Mouse (Mus musculus) hindbrain, embryonic 14.5 days (tissue): Measurements from ENCODE around the gene Rnf111. TPM values are rescaled to one million over a fixed set of nuclear protein-coding genes. Genes with fewer than 3 reads are reported as not detected.

ENCODE experiments used
- ATAC-seq: fragments of 200-750 bp; cut with Nextera tagmentation; 2 replicates; pipeline ENCODE4 v1.8.0; 2017; ENCODE audit warnings: moderate number of reproducible peaks, mild to moderate bottlenecking, moderate TSS enrichment, moderate library complexity; ENCODE audit not compliant: low FRiP score
- DNase-seq: peaks from one replicate; pipeline ENCODE4 v3.0.0-alpha.2; 2015; ENCODE audit warnings: low spot score
- H3K27ac ChIP-seq: fragments of 300-500 bp; sonication (generic); 2 replicates; pipeline ENCODE4 v1.5.1; 2014; ENCODE audit warnings: mild to moderate bottlenecking, moderate library complexity
- H3K27me3 ChIP-seq: fragments of 300-500 bp; sonication (generic); 2 replicates; pipeline ENCODE4 v1.6.1; 2014; ENCODE audit warnings: mild to moderate bottlenecking, low read length, mixed read lengths; ENCODE audit not compliant: control insufficient read depth, insufficient read depth
- H3K36me3 ChIP-seq: fragments of 300-500 bp; sonication (generic); replicated peaks from 2 replicates; pipeline ENCODE4 v1.6.1; 2014; ENCODE audit not compliant: control insufficient read depth, insufficient read depth
- H3K4me1 ChIP-seq: fragments of 300-500 bp; sonication (generic); replicated peaks from 2 replicates; pipeline ENCODE4 v1.6.1; 2014; ENCODE audit warnings: antibody characterized with exemption, low read length, mixed read lengths; ENCODE audit not compliant: control insufficient read depth, insufficient read depth
- H3K4me2 ChIP-seq: fragments of 300-500 bp; sonication (generic); replicated peaks from 2 replicates; pipeline ENCODE4 v1.6.1; 2014; ENCODE audit warnings: mild to moderate bottlenecking, moderate library complexity
- H3K4me3 ChIP-seq: fragments of 300-500 bp; sonication (generic); replicated peaks from 2 replicates; pipeline ENCODE4 v1.5.1; 2014; ENCODE audit warnings: mild to moderate bottlenecking, low read length
- H3K9ac ChIP-seq: fragments of 300-500 bp; sonication (generic); 2 replicates; pipeline ENCODE4 v1.6.1; 2014
- H3K9me3 ChIP-seq: fragments of 300-500 bp; sonication (generic); 2 replicates; pipeline ENCODE4 v1.6.1; 2016; ENCODE audit warnings: low read length; ENCODE audit not compliant: control insufficient read depth
- WGBS: fragments of 180-500 bp; shearing (Covaris S2); extraction: QIAGEN DNeasy Blood & Tissue Kit; methylation state at CpG from one replicate; pipeline ENCODE4 v1.1.7; 2014; 5-methylcytosine and 5-hydroxymethylcytosine counted together
- polyA plus RNA-seq: library from polyadenylated mRNA; unstranded; fragments of >200 nt; fragmentation: Nextera tagmentation; extraction: Ambion mirVana; gene quantifications from 2 replicates; pipeline ENCODE4 v1.2.1, GENCODE M21; 2014

Gene Rnf111
- polyA plus RNA-seq, 1 experiment from 2014 or later, result 31.8 TPM

GRCm38 (mm10) chr9:70503015-70503603 is 416 bp downstream of the Rnf111 start:
- peak overlapping the region; percentile 61 for H3K4me2 ChIP-seq
- H3K4me1 ChIP-seq, result peaks cover 11% of the 10 kb centered on the region
- DNase-seq (peak; percentile 40), ATAC-seq (peak; percentile 93)
- peak overlapping the region; percentile 95 for H3K4me3 ChIP-seq
- no peaks in the 10 kb centered on the region for H3K9me3 ChIP-seq
- peaks cover 4% of the 10 kb centered on the region; the same call in 1 of the 2 replicates for H3K36me3 ChIP-seq
- peak overlapping the region; percentile 91 for H3K9ac ChIP-seq
- no peaks in the 10 kb centered on the region for H3K27me3 ChIP-seq
- under 1% methylated on average over 47 of the region's 70 CpGs for WGBS
- H3K27ac ChIP-seq, result peak overlapping the region; percentile 98

- WGBS, result 38% methylated on average over 10 of the region's 10 CpGs
- H3K4me3 ChIP-seq, result peak overlapping the region; percentile 95
- H3K4me2 ChIP-seq, result peak overlapping the region; percentile 61
- peaks cover 11% of the 10 kb centered on the region for H3K4me1 ChIP-seq
- no peak for ATAC-seq
- no peaks in the 10 kb centered on the region for H3K27me3 ChIP-seq
- peak overlapping the region; percentile 98 for H3K27ac ChIP-seq
- H3K36me3 ChIP-seq, result peaks cover 6% of the 10 kb centered on the region; the same call in 1 of the 2 replicates
- peak overlapping the region; percentile 91 for H3K9ac ChIP-seq
- no peaks in the 10 kb centered on the region for H3K9me3 ChIP-seq
- no peak for DNase-seq
Measured at GRCm38 (mm10) chr9:70502284-70503014, 1.1 kb downstream of the Rnf111 start.

GRCm38 (mm10) chr9:70496990-70497389 is 6.5 kb downstream of the Rnf111 start:
- no peak overlapping the region for H3K4me2 ChIP-seq
- no peaks in the 10 kb centered on the region for H3K27me3 ChIP-seq
- no peaks in the 10 kb centered on the region for H3K9me3 ChIP-seq
- ATAC-seq (no peak), DNase-seq (no peak)
- no peak overlapping the region for H3K9ac ChIP-seq
- H3K27ac ChIP-seq, result no peak overlapping the region
- H3K4me1 ChIP-seq, result peaks cover 4% of the 10 kb centered on the region
- H3K4me3 ChIP-seq, result no peak overlapping the region
- H3K36me3 ChIP-seq, result peaks cover 16% of the 10 kb centered on the region

GRCm38 (mm10) chr9:70493038-70493437 is 10.5 kb downstream of the Rnf111 start:
- Histone ChIP-seq H3K4me2 (no peak overlapping the region), H3K27me3 (no peaks in the 10 kb centered on the region), H3K9ac (no peak overlapping the region), H3K4me1 (no peaks in the 10 kb centered on the region), H3K36me3 (peaks cover 17% of the 10 kb centered on the region), H3K27ac (no peak overlapping the region), H3K4me3 (no peak overlapping the region), H3K9me3 (no peaks in the 10 kb centered on the region)
- WGBS, result 96% methylated on average over 2 of the region's 2 CpGs
- ATAC-seq (no peak), DNase-seq (no peak)

- no peak for DNase-seq
- Histone ChIP-seq H3K36me3 (peaks cover 15% of the 10 kb centered on the region), H3K9ac (no peak overlapping the region), H3K27ac (no peak overlapping the region), H3K9me3 (no peaks in the 10 kb centered on the region), H3K27me3 (no peaks in the 10 kb centered on the region), H3K4me2 (no peak overlapping the region), H3K4me3 (no peak overlapping the region), H3K4me1 (no peaks in the 10 kb centered on the region)
- no peak for ATAC-seq
- WGBS, result 91% methylated on average over 1 of the region's 1 CpGs
Measured at GRCm38 (mm10) chr9:70491176-70491575, 12.3 kb downstream of the Rnf111 start.

- Histone ChIP-seq H3K27ac (no peak overlapping the region), H3K27me3 (no peaks in the 10 kb centered on the region), H3K4me3 (no peak overlapping the region), H3K4me1 (no peaks in the 10 kb centered on the region), H3K4me2 (no peak overlapping the region), H3K9ac (no peak overlapping the region), H3K9me3 (no peaks in the 10 kb centered on the region), H3K36me3 (peaks cover 10% of the 10 kb centered on the region)
- 63% methylated on average over 2 of the region's 2 CpGs for WGBS
- DNase-seq (no peak), ATAC-seq (no peak)
Measured at GRCm38 (mm10) chr9:70487401-70487800, 16.1 kb downstream of the Rnf111 start.

GRCm38 (mm10) chr9:70485840-70486239 is 17.7 kb downstream of the Rnf111 start:
- H3K27me3 ChIP-seq, result no peaks in the 10 kb centered on the region
- H3K9ac ChIP-seq, result no peak overlapping the region
- no peak overlapping the region for H3K4me2 ChIP-seq
- DNase-seq (no peak), ATAC-seq (no peak)
- no peaks in the 10 kb centered on the region for H3K9me3 ChIP-seq
- no peak overlapping the region for H3K27ac ChIP-seq
- no peak overlapping the region for H3K4me3 ChIP-seq
- H3K36me3 ChIP-seq, result peaks cover 10% of the 10 kb centered on the region
- WGBS, result 88% methylated on average over 1 of the region's 1 CpGs
- no peaks in the 10 kb centered on the region for H3K4me1 ChIP-seq

- H3K27ac ChIP-seq, result no peak overlapping the region
- no peak overlapping the region for H3K9ac ChIP-seq
- no peak for DNase-seq
- 95% methylated on average over 5 of the region's 5 CpGs for WGBS
- no peaks in the 10 kb centered on the region for H3K4me1 ChIP-seq
- ATAC-seq, result no peak
- H3K9me3 ChIP-seq, result no peaks in the 10 kb centered on the region
- peaks cover 11% of the 10 kb centered on the region for H3K36me3 ChIP-seq
- H3K4me2 ChIP-seq, result no peak overlapping the region
- no peaks in the 10 kb centered on the region for H3K27me3 ChIP-seq
- no peak overlapping the region for H3K4me3 ChIP-seq
Measured at GRCm38 (mm10) chr9:70483495-70483894, 20.0 kb downstream of the Rnf111 start.

GRCm38 (mm10) chr9:70481872-70482271 is 21.7 kb downstream of the Rnf111 start:
- no peaks in the 10 kb centered on the region for H3K27me3 ChIP-seq
- ATAC-seq, result no peak

More at GRCm38 (mm10) chr9:70481872-70482271, 21.7 kb downstream of the Rnf111 start:
- H3K9ac ChIP-seq, result no peak overlapping the region
- DNase-seq, result no peak
- no peak overlapping the region for H3K4me2 ChIP-seq
- H3K4me1 ChIP-seq, result no peaks in the 10 kb centered on the region
- H3K27ac ChIP-seq, result no peak overlapping the region
- peaks cover 15% of the 10 kb centered on the region for H3K36me3 ChIP-seq
- no peaks in the 10 kb centered on the region for H3K9me3 ChIP-seq
- no peak overlapping the region for H3K4me3 ChIP-seq
